Mouse (Mus musculus) thymus, adult 18-20 months (tissue): ENCODE measurements around the gene 9230112D13Rik.

ENCODE experiments used
- DNase-seq, 2 experiments: peaks; one replicate each; pipeline ENCODE4 v3.0.0; 2022; ENCODE audit warnings: mixed read lengths in 2 of 2

Gene 9230112D13Rik

DNA sequence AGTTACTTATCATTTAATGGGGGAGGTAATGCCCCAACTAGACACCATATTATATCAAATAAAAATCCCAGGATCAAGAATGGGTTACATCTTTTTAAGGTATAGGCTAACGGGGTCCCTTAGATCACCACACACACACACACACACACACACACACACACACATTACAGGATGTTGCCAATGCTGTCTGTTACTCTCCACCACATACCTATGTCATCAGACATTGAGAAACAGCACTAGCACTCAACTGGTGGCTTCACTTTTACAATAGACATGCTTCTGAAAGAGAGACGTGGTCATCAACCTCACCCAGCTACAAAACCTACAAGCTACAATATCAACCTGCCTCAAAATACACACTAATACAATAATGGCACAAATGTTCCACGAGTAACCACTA lies 28.9 kb downstream of the 9230112D13Rik start:
- DNase-seq, result no peak

DNA sequence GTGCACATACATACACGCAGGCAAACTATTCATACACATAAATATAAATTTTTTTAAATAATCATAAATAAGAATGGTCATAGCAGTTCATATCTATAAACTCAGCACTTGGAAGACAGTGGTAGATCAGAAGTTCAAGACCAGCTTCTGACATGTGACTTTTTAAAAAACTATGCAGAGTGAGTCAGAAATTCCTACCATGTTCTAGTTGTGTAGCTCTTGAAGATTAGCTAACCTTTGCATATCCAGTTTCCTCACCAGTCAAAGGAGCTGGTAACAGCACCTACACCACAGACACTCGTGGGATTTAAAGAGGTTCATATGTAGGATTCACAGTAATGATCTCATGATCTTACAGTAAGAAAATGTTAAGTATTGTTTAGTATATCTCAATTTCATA lies 29.9 kb downstream of the 9230112D13Rik start:
- no peak for DNase-seq

- DNase-seq, result no peak
Measured at GRCm38 (mm10) chr14:34490965-34491364, 31.6 kb downstream of the 9230112D13Rik start.

GRCm38 (mm10) chr14:34489928-34490327 lies 32.7 kb downstream of the 9230112D13Rik start:
- no peak for DNase-seq

DNA sequence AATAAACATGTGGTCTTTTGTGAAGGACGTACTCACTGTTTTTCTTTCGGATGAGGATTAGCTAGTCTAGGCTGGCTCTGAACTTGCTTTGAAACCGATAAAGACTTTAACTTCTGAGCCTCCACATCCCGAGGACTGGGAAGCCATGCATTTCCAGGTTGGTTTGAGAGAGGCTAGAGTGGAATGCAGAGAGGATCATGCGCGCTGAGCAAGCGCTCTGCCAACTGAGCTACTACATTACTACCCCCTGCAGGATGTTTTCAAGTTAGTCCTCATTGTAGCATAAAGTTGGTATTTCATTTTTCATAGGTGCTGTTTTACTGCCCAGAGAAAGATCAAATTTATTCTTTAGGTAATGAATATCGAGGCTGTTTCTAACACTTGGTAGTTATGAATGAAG lies 36.4 kb downstream of the 9230112D13Rik start:
- DNase-seq, result no peak

GRCm38 (mm10) chr14:34483469-34484341 lies 38.9 kb downstream of the 9230112D13Rik start:
- no peak for DNase-seq

- DNase-seq, result no peak
Measured at GRCm38 (mm10) chr14:34471591-34471990, 51.0 kb downstream of the 9230112D13Rik start.

- no peak for DNase-seq
Measured at GRCm38 (mm10) chr14:34466291-34466690, 56.3 kb downstream of the 9230112D13Rik start.
